Mouse (Mus musculus) MEL (cell line): ENCODE measurements at regions not wholly inside any gene's neighbourhood (a gene's known extent, or its start where the extent isn't known, plus 50 kb on each side); places are given as distances from the start of the nearest gene placed in this dataset.

Experiments used
- DNase-seq: peaks from one replicate; pipeline ENCODE4 v3.0.0; 2011; ENCODE audit warnings: low read depth, low spot score
- H3K27ac ChIP-seq: 2 replicates; pipeline ENCODE4 v1.5.1; 2012; ENCODE audit warnings: low read depth, mild to moderate bottlenecking, control low read depth, low read length, moderate library complexity; ENCODE audit not compliant: control insufficient read depth
- H3K27me3 ChIP-seq, 2 experiments: fragments of 150-350 bp in 1 of 2; sonication (generic) in 1 of 2; 2 replicates each; pipeline ENCODE4 v1.6.1; 2012; ENCODE audit warnings: low read length in 2 of 2, mild to moderate bottlenecking in 2 of 2, improper control_type of control experiment in 1 of 2, moderate library complexity in 1 of 2; ENCODE audit not compliant: insufficient read depth in 2 of 2, control insufficient read depth in 1 of 2
- H3K36me3 ChIP-seq, 2 experiments: 2 replicates each; pipeline ENCODE4 v1.6.1; 2012 to 2014; ENCODE audit warnings: low read length in 2 of 2, improper control_type of control experiment in 1 of 2, inconsistent platforms in 1 of 2, mild to moderate bottlenecking in 1 of 2; ENCODE audit not compliant: insufficient read depth in 2 of 2, control insufficient read depth in 1 of 2
- H3K4me1 ChIP-seq, 2 experiments: fragments of 150-350 bp in 1 of 2; sonication (generic) in 1 of 2; 2 replicates each; pipeline ENCODE4 v1.6.1; 2012; ENCODE audit warnings: low read length in 2 of 2, improper control_type of control experiment in 1 of 2, mild to moderate bottlenecking in 1 of 2; ENCODE audit not compliant: insufficient read depth in 2 of 2, control insufficient read depth in 1 of 2
- H3K4me3 ChIP-seq, 2 experiments: fragments of 150-350 bp in 1 of 2; sonication (generic) in 1 of 2; 2 replicates each; pipeline ENCODE4 v1.5.1; 2012; ENCODE audit warnings: low read depth in 2 of 2, low read length in 2 of 2, mild to moderate bottlenecking in 2 of 2, moderate library complexity in 2 of 2, control low read depth in 1 of 2, improper control_type of control experiment in 1 of 2; ENCODE audit not compliant: control insufficient read depth in 1 of 2, insufficient read depth in 1 of 2
- H3K79me2 ChIP-seq: 2 replicates; pipeline ENCODE4 v1.6.1; 2012; ENCODE audit warnings: mild to moderate bottlenecking, low read length, moderate library complexity; ENCODE audit not compliant: control insufficient read depth, poor library complexity, insufficient read depth
- H3K9ac ChIP-seq: 2 replicates; pipeline ENCODE4 v1.6.1; 2012; ENCODE audit warnings: low read depth, mild to moderate bottlenecking, control low read depth, low read length, moderate library complexity; ENCODE audit not compliant: control insufficient read depth, poor library complexity, severe bottlenecking
- H3K9me3 ChIP-seq: fragments of 150-350 bp; sonication (generic); replicated peaks from 2 replicates; pipeline ENCODE4 v1.6.1; 2012; ENCODE audit warnings: mild to moderate bottlenecking, low read length, improper control_type of control experiment, moderate library complexity; ENCODE audit not compliant: insufficient read depth
- CHD1 ChIP-seq: IDR thresholded peaks from 2 replicates; pipeline ENCODE4 v1.6.1; 2012; ENCODE audit warnings: low read depth, mild to moderate bottlenecking, inconsistent platforms, low read length, improper control_type of control experiment
- CHD2 ChIP-seq: IDR thresholded peaks from 2 replicates; pipeline ENCODE4 v1.6.1; 2011; ENCODE audit warnings: low read length, improper control_type of control experiment
- EP300 ChIP-seq, 2 experiments: IDR thresholded peaks; 2 replicates each; pipeline ENCODE4 v1.6.1; 2011; ENCODE audit warnings: improper control_type of control experiment in 2 of 2, low read length in 2 of 2, low read depth in 1 of 2, mild to moderate bottlenecking in 1 of 2
- GABPA ChIP-seq: IDR thresholded peaks from 2 replicates; pipeline ENCODE4 v1.6.1; 2012; ENCODE audit warnings: low read depth, mild to moderate bottlenecking, inconsistent platforms, low read length, improper control_type of control experiment, moderate library complexity
- HCFC1 ChIP-seq: IDR thresholded peaks from 2 replicates; pipeline ENCODE4 v1.6.1; 2012; ENCODE audit warnings: low read depth, mild to moderate bottlenecking, inconsistent platforms, low read length, improper control_type of control experiment, moderate library complexity
- JUND ChIP-seq: IDR thresholded peaks from 2 replicates; pipeline ENCODE4 v1.6.1; 2011; ENCODE audit warnings: low read depth, mild to moderate bottlenecking, improper control_type of control experiment, low read length
- MAZ ChIP-seq: IDR thresholded peaks from 2 replicates; pipeline ENCODE4 v1.6.1; 2012; ENCODE audit warnings: low read depth, mild to moderate bottlenecking, inconsistent platforms, low read length, improper control_type of control experiment
- MXI1 ChIP-seq: IDR thresholded peaks from 2 replicates; pipeline ENCODE4 v1.6.1; 2011; ENCODE audit warnings: mild to moderate bottlenecking, low read depth, low read length, improper control_type of control experiment
- MYC ChIP-seq: IDR thresholded peaks from 2 replicates; pipeline ENCODE4 v1.6.1; 2011; ENCODE audit warnings: low read depth, mild to moderate bottlenecking, low read length, improper control_type of control experiment, moderate library complexity
- NELFE ChIP-seq: IDR thresholded peaks from 2 replicates; pipeline ENCODE4 v1.6.1; 2011; ENCODE audit warnings: low read depth, low read length, improper control_type of control experiment
- POLR2AphosphoS2 ChIP-seq: IDR thresholded peaks from 2 replicates; pipeline ENCODE4 v1.6.1; 2011; ENCODE audit warnings: low read length, improper control_type of control experiment
- TAL1 ChIP-seq: IDR thresholded peaks from 2 replicates; pipeline ENCODE4 v1.6.1; 2012; ENCODE audit warnings: mild to moderate bottlenecking, inconsistent platforms, low read length, moderate library complexity, mixed read lengths
- TBP ChIP-seq: IDR thresholded peaks from 2 replicates; pipeline ENCODE4 v1.8.0; 2011; ENCODE audit warnings: low read depth, low read length, improper control_type of control experiment
- UBTF ChIP-seq: IDR thresholded peaks from 2 replicates; pipeline ENCODE4 v1.6.1; 2012; ENCODE audit warnings: low read depth, mild to moderate bottlenecking, inconsistent platforms, low read length, improper control_type of control experiment, moderate library complexity, borderline replicate concordance; ENCODE audit not compliant: insufficient read depth
- USF1 ChIP-seq: IDR thresholded peaks from 2 replicates; pipeline ENCODE4 v1.6.1; 2014; ENCODE audit warnings: low read depth, mild to moderate bottlenecking, inconsistent platforms, low read length, improper control_type of control experiment, moderate library complexity
- ZC3H11A ChIP-seq: IDR thresholded peaks from 2 replicates; pipeline ENCODE4 v1.6.1; 2012; ENCODE audit warnings: low read depth, mild to moderate bottlenecking, inconsistent platforms, low read length, improper control_type of control experiment

DNA sequence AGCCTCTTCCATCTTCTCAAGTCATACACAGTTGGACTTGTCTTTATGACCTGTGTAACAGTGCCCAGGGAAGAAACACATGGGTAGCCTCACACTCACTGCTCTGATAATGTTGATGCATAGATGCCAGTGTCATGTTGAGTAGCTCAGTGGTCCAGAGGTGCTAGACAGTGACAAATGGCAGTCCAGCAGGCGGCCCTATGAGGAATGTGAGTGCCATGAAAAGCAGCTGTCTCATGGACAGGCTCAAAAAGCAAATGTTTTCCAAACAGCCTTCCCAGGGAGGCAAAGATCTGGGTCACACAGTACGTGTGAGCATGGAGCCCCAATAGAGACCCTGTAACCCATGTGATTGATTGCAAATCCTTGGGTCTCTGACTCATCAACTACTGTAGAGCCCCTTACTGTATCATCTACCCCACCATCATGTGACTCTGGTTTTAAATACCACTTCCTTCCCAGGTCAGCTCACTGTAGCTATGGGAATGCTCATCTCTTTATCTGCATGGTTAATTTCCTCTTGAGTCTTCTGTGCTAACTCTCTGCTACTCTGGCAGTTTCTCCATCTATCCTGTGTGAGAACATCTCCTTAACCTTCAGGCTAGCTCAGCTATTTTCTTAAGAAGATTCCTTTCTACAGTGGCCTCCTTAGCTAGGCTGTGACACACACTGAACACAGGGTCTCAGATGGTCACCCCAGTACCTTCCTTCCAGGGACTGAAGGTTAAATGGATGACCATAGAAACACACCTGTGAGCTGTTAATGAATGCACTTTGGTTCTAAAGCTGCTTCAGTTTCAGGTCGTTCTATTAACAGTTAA lies 87.9 kb upstream of the Cep85l start:
- Histone ChIP-seq H3K27ac (no peak overlapping the region), H3K27me3 (no peaks in the 10 kb centered on the region), H3K36me3 (peaks cover 0 to 12% of the 10 kb centered on the region in 2 experiments; a peak in 2 of 4 replicates)
- no peak for DNase-seq
- peak; percentile 64; the same call in 1 of the 2 replicates for TF ChIP-seq USF1
- no peak for TF ChIP-seq TBP
- TF ChIP-seq MXI1: no peak
- no peak for TF ChIP-seq MAZ
- TF ChIP-seq, all 39 proteins: peak for 1
- no peak overlapping the region for H3K4me3 ChIP-seq
- no peaks in the 10 kb centered on the region for H3K9me3 ChIP-seq
- H3K79me2 ChIP-seq: no peaks in the 10 kb centered on the region
- H3K9ac ChIP-seq: no peak overlapping the region
- peaks cover 4 to 16% of the 10 kb centered on the region in 2 experiments; a peak in 3 of 4 replicates for H3K4me1 ChIP-seq

GRCm38 (mm10) chr10:53466851-53467250 lies 87.1 kb upstream of the Cep85l start:
- Histone ChIP-seq H3K27ac (no peak overlapping the region), H3K9me3 (no peaks in the 10 kb centered on the region), H3K79me2 (no peaks in the 10 kb centered on the region), H3K27me3 (no peaks in the 10 kb centered on the region), H3K4me3 (no peak overlapping the region)
- no peak for DNase-seq
- TF ChIP-seq CHD2: no peak
- no peak for TF ChIP-seq POLR2AphosphoS2
- TF ChIP-seq TBP: no peak
- no peak for TF ChIP-seq ZC3H11A
- TF ChIP-seq HCFC1: no peak
- TF ChIP-seq NELFE: no peak
- no peak for TF ChIP-seq TAL1
- TF ChIP-seq CHD1: no peak
- no peak for TF ChIP-seq JUND
- no peak for TF ChIP-seq MXI1
- no peak for TF ChIP-seq GABPA
- TF ChIP-seq EP300 (IDR thresholded peaks at IDR 0.05; ENCODE audit: low read depth in 1 of 2, low read length in 2 of 2): no peak
- TF ChIP-seq MYC: no peak
- no peak for TF ChIP-seq UBTF
- TF ChIP-seq, all 39 proteins: peak for 0
- Histone ChIP-seq H3K9ac (no peak overlapping the region), H3K4me1 (peaks cover 9 to 20% of the 10 kb centered on the region in 2 experiments), H3K36me3 (peaks cover 0 to 13% of the 10 kb centered on the region in 2 experiments; a peak in 2 of 4 replicates)
